Mouse (Mus musculus) B cell, adult (primary cell): Measurements from ENCODE around the gene Gm5891. TPM values are rescaled to one million over a fixed set of nuclear protein-coding genes. Genes with fewer than 3 reads are reported as not detected.

Experiments
- total RNA-seq: library from RNA; stranded (reverse); gene quantifications from 4 replicates; pipeline ENCODE4 v1.2.4, GENCODE M21; 2023; ENCODE audit not compliant: inconsistent age

The Gm5891 gene
- not detected in 4 replicates for total RNA-seq

DNA sequence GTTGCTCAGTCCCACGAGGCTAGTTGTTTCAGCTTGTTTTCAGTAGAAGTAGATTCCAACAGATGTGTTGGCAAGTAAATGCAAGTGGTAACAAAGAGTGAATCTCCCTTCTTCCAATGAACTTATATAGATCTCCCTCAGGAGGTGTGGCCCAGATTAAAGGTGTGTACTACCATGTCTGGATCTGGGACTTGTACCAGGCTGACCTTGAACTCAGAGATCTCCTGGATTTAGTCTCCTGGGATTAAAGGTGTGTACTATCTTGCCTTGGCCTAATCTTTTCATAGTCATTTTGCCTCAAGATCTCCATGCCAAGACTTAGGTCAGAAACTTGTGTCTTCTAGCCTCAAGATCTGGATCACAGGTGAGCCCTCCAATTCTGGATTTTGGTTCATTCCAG is at the start of gene Gm5891:
Gene Gm5891, minus strand, starts transcription at position 101 of the 400 bp plus-strand sequence.

Other genes starting within 250 kb of the Gm5891 start
- not detected in 4 replicates for gene Gm4175, start 159.8 kb downstream of the Gm5891 start, total RNA-seq
- gene Gm4177, start 124.6 kb downstream of the Gm5891 start, total RNA-seq = not detected in 4 replicates
- not detected in 4 replicates for gene Vmn1r135, start 88.9 kb downstream of the Gm5891 start, total RNA-seq
- not detected in 4 replicates for gene Gm5725, start 77.0 kb downstream of the Gm5891 start, total RNA-seq
- gene Vmn1r137, start 73.3 kb upstream of the Gm5891 start, total RNA-seq = not detected in 4 replicates
- gene Vmn1r138, start 107.6 kb upstream of the Gm5891 start, total RNA-seq = not detected in 4 replicates
- gene Gm6176, start 135.0 kb upstream of the Gm5891 start, total RNA-seq = not detected in 4 replicates
- gene Vmn1r139, start 147.8 kb upstream of the Gm5891 start, total RNA-seq = not detected in 4 replicates
- gene Gm16451, start 197.0 kb upstream of the Gm5891 start, total RNA-seq = not detected in 4 replicates
- gene Gm10666, start 213.4 kb upstream of the Gm5891 start, total RNA-seq = not detected in 4 replicates
- not detected in 4 replicates for gene Vmn1r142, start 242.7 kb upstream of the Gm5891 start, total RNA-seq